Mouse (Mus musculus) lung, postnatal 0 days (tissue): ENCODE data around the gene Ntn1. TPM values are rescaled to one million over a fixed set of nuclear protein-coding genes. Genes with fewer than 3 reads are reported as not detected.

Source experiments
- ATAC-seq: fragments of 200-750 bp; cut with Nextera tagmentation; 2 replicates; pipeline ENCODE4 v1.8.0; 2017; ENCODE audit warnings: moderate library complexity
- DNase-seq: peaks from one replicate; pipeline ENCODE4 v3.0.0-alpha.2; 2016; ENCODE audit warnings: low spot score
- H3K27ac ChIP-seq: fragments of 300-500 bp; sonication (generic); 2 replicates; pipeline ENCODE4 v1.5.1; 2014; ENCODE audit warnings: antibody characterized with exemption, mild to moderate bottlenecking, low read length, mixed read lengths
- H3K27me3 ChIP-seq: fragments of 300-500 bp; sonication (generic); replicated peaks from 2 replicates; pipeline ENCODE4 v1.6.1; 2014; ENCODE audit warnings: low read length, mixed read lengths; ENCODE audit not compliant: insufficient read depth
- H3K36me3 ChIP-seq: fragments of 300-500 bp; sonication (generic); 2 replicates; pipeline ENCODE4 v1.6.1; 2014; ENCODE audit warnings: low read length, mixed read lengths; ENCODE audit not compliant: insufficient read depth
- H3K4me1 ChIP-seq: fragments of 300-500 bp; sonication (generic); 2 replicates; pipeline ENCODE4 v1.6.1; 2014; ENCODE audit warnings: antibody characterized with exemption, low read depth, low read length, mixed read lengths; ENCODE audit not compliant: insufficient read depth
- H3K4me2 ChIP-seq: fragments of 300-500 bp; sonication (generic); replicated peaks from 2 replicates; pipeline ENCODE4 v1.6.1; 2014; ENCODE audit warnings: low read depth, mild to moderate bottlenecking, low read length, moderate library complexity, mixed read lengths
- H3K4me3 ChIP-seq: fragments of 300-500 bp; sonication (generic); 2 replicates; pipeline ENCODE4 v1.5.1; 2014; ENCODE audit warnings: low read depth, low read length
- H3K9ac ChIP-seq: fragments of 300-500 bp; sonication (generic); replicated peaks from 2 replicates; pipeline ENCODE4 v1.6.1; 2014; ENCODE audit warnings: low read depth, mild to moderate bottlenecking
- H3K9me3 ChIP-seq: fragments of 300-500 bp; sonication (generic); 2 replicates; pipeline ENCODE4 v1.6.1; 2016; ENCODE audit warnings: low read length, mixed read lengths
- CTCF ChIP-seq: IDR thresholded peaks from 2 replicates; pipeline ENCODE4 v1.5.1; 2016; ENCODE audit warnings: antibody characterized with exemption, mild to moderate bottlenecking
- EP300 ChIP-seq: IDR thresholded peaks from 2 replicates; pipeline ENCODE4 v1.6.1; 2016; ENCODE audit warnings: antibody characterized with exemption, mild to moderate bottlenecking, control low read depth
- WGBS: fragments of 180-500 bp; shearing (Covaris S2); extraction: QIAGEN DNeasy Blood & Tissue Kit; methylation state at CpG from one replicate; pipeline ENCODE4 v1.1.7; 2014; 5-methylcytosine and 5-hydroxymethylcytosine counted together
- polyA plus RNA-seq: library from polyadenylated mRNA; unstranded; fragments of >200 nt; fragmentation: Nextera tagmentation; extraction: Ambion mirVana; gene quantifications from 2 replicates; pipeline ENCODE4 v1.2.1, GENCODE M21; 2015

Gene Ntn1
- polyA plus RNA-seq, 1 experiment from 2014 or later: 7.2 TPM

- ATAC-seq (no peak), DNase-seq (no peak)
- Histone ChIP-seq H3K4me3 (no peak overlapping the region), H3K9ac (no peak overlapping the region), H3K27me3 (no peaks in the 10 kb centered on the region), H3K4me1 (peaks cover 8% of the 10 kb centered on the region; the same call in 1 of the 2 replicates), H3K36me3 (no peaks in the 10 kb centered on the region), H3K27ac (no peak overlapping the region), H3K4me2 (no peak overlapping the region), H3K9me3 (no peaks in the 10 kb centered on the region)
- WGBS: 78% methylated on average over 10 of the region's 10 CpGs
- TF ChIP-seq EP300 (no peak), CTCF (no peak)
These were observed 198.7 kb downstream of the Ntn1 start for GRCm38 (mm10) chr11:68201811-68202459.

- no peaks in the 10 kb centered on the region for H3K9me3 ChIP-seq
- DNase-seq (no peak), ATAC-seq (no peak)
- H3K9ac ChIP-seq: no peak overlapping the region
- no peak overlapping the region for H3K4me2 ChIP-seq
- no peaks in the 10 kb centered on the region for H3K27me3 ChIP-seq
- no peaks in the 10 kb centered on the region for H3K36me3 ChIP-seq
- TF ChIP-seq CTCF: no peak
- no peak for TF ChIP-seq EP300
- 50% methylated on average over 1 of the region's 1 CpGs for WGBS
- H3K27ac ChIP-seq: no peak overlapping the region
- H3K4me1 ChIP-seq: peaks cover 8% of the 10 kb centered on the region; the same call in 1 of the 2 replicates
- H3K4me3 ChIP-seq: no peak overlapping the region
These were observed 199.6 kb downstream of the Ntn1 start for GRCm38 (mm10) chr11:68201063-68201462.

- WGBS: 52% methylated on average over 4 of the region's 4 CpGs
- ATAC-seq (no peak), DNase-seq (no peak)
- Histone ChIP-seq H3K27ac (no peak overlapping the region), H3K9ac (no peak overlapping the region), H3K4me1 (peaks cover 13% of the 10 kb centered on the region; the same call in 1 of the 2 replicates), H3K27me3 (no peaks in the 10 kb centered on the region), H3K36me3 (no peaks in the 10 kb centered on the region), H3K4me3 (no peak overlapping the region), H3K4me2 (no peak overlapping the region), H3K9me3 (no peaks in the 10 kb centered on the region)
- TF ChIP-seq EP300 (no peak), CTCF (no peak)
These were observed 200.1 kb downstream of the Ntn1 start for GRCm38 (mm10) chr11:68200500-68200899.

DNA sequence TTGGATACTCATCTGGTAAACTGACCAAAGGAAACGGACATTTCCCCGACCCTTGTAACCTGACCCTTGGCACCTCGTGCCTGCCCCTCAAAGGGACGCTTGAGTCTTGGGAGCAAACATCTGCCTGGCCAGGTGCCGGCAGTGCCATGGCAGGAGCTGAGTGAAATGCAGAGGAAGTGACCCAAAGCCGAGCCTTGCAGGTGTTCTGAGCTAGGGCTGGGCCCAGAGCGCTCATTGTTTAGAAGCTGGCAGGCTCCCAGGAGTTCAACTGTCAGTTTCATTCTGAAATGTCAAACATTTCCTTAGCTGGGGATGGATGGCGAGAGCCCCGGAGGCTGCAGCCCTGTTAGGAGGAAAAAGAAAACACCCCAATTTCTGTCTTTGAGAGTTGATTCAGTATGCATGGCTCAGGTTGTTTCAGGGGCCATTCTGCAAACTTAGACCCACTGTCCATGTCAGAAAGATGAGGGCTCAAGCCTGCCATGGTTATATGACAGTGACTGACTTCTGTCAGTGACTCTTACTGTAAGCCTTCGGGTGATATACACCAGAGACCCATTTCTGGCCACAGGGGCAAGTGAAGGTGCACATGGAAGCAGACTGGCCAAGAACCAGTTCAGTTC, 200.7 kb downstream of the Ntn1 start:
- no peaks in the 10 kb centered on the region for H3K27me3 ChIP-seq
- H3K36me3 ChIP-seq: no peaks in the 10 kb centered on the region
- H3K9ac ChIP-seq: no peak overlapping the region
- no peak overlapping the region; the same call in 1 of the 2 replicates for H3K4me2 ChIP-seq
- H3K9me3 ChIP-seq: no peaks in the 10 kb centered on the region
- ATAC-seq (no peak), DNase-seq (peak; percentile 42)
- no peak overlapping the region for H3K27ac ChIP-seq
- WGBS: 13% methylated on average over 10 of the region's 10 CpGs
- H3K4me3 ChIP-seq: no peak overlapping the region
- no peak for TF ChIP-seq EP300
- no peak for TF ChIP-seq CTCF
- peaks cover 19% of the 10 kb centered on the region; the same call in 1 of the 2 replicates for H3K4me1 ChIP-seq

DNA sequence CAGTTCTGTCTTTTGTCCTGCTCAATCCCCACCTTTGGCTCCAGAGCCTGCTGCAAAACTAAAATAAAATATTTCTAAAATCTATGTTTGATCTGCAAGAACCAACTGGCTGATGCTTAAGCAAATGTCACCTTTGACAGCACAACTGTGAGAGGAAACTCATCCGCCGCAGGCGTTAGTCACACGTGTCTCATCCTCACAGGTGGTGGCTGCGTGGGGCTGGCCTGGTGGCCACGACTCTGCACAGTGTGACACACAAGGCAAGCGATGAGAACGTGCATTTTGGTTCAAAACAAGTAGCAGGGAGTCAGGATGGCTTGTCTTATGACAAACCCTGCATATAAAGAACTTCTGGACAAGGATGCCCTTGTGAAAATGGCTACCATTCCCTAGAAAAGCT, 201.5 kb downstream of the Ntn1 start:
- no peaks in the 10 kb centered on the region for H3K36me3 ChIP-seq
- no peak overlapping the region for H3K4me3 ChIP-seq
- no peak for DNase-seq
- H3K27ac ChIP-seq: no peak overlapping the region
- TF ChIP-seq CTCF: no peak
- no peak for TF ChIP-seq EP300
- H3K4me1 ChIP-seq: peaks cover 27% of the 10 kb centered on the region; the same call in 1 of the 2 replicates
- WGBS: 64% methylated on average over 8 of the region's 8 CpGs
- H3K27me3 ChIP-seq: no peaks in the 10 kb centered on the region
- H3K9me3 ChIP-seq: no peaks in the 10 kb centered on the region
- H3K4me2 ChIP-seq: no peak overlapping the region
- H3K9ac ChIP-seq: no peak overlapping the region
- ATAC-seq: no peak

DNA sequence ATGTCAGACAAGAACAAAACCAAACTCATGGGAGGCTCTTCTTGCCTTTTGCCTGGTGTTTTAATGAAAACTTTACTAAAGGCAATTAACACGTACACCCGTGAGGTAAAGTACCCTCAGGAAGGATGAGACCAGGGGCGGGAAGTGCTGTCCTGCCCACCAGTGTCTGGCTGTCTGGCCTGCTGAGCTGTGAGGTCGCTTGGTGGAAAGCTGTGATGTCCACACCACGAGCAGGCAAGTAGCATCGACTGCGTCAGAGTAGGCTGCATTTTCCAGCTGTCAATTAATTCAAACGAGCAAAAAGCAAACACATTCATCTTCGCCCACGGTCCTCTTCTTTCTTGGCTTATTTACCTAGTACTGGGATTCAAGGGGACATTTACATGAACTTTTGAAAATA, 201.9 kb downstream of the Ntn1 start:
- no peak overlapping the region for H3K4me2 ChIP-seq
- no peak overlapping the region for H3K9ac ChIP-seq
- no peaks in the 10 kb centered on the region for H3K36me3 ChIP-seq
- no peaks in the 10 kb centered on the region for H3K9me3 ChIP-seq
- no peaks in the 10 kb centered on the region for H3K27me3 ChIP-seq
- TF ChIP-seq EP300 (no peak), CTCF (no peak)
- 62% methylated on average over 10 of the region's 10 CpGs for WGBS
- H3K27ac ChIP-seq: no peak overlapping the region
- H3K4me3 ChIP-seq: no peak overlapping the region
- ATAC-seq: no peak
- H3K4me1 ChIP-seq: peaks cover 27% of the 10 kb centered on the region; the same call in 1 of the 2 replicates
- no peak for DNase-seq
